Comparison of ENCODE assay signal across 8 mouse cellular contexts in the genomic region with DNA sequence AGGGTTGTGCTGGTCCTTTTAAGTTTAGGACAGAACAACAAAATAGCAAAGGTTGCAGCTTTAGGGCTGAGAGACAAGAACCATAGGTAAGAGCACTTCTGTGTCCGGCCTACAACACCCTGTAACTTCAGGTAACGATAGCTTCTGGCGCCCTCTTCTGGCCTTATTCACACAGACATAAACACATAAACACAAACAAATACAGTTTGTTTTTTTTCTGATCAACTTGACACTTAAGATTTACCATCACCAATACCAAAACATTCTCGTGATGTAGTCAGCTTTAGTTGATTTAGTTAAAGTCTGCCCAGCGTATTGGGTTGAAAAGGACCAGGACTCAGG. TPM values are rescaled to one million over a fixed set of nuclear protein-coding genes. Genes with fewer than 3 reads are reported as not detected.
DNase-seq lines count a peak whose midpoint lies in the region; ATAC-seq lines count a peak whose summit lies in the region.

No protein-coding gene starts in this region.

- no peak overlapping the region for H3K4me2 ChIP-seq in midbrain, embryonic 14.5 days (ENCODE audit: low read length)

- intact Hi-C loops in left cerebral cortex, postnatal 10 days (cut with DNase I), result no loop called here
- intact Hi-C loops in heart, postnatal 25 days (cut with DNase I), result loop anchor here (5.0 kb wide), 1 partner anchor 142 kb away; no protein-coding TSS in a partner anchor

- no peaks in the 10 kb centered on the region for H3K9me3 ChIP-seq in midbrain, embryonic 14.5 days (ENCODE audit: control insufficient read depth, low read length)
- no peaks in the 10 kb centered on the region for H3K9me3 ChIP-seq in midbrain, embryonic 10.5 days (replicated peaks)

- no peak overlapping the region for H3K27ac ChIP-seq in midbrain, embryonic 14.5 days (replicated peaks; ENCODE audit: low read depth, low read length)
- no peak overlapping the region for H3K27ac ChIP-seq in midbrain, embryonic 10.5 days (replicated peaks)

- H3K9ac ChIP-seq in midbrain, embryonic 14.5 days (replicated peaks; ENCODE audit: low read length), result no peak overlapping the region

- no peaks in the 10 kb centered on the region for H3K27me3 ChIP-seq in midbrain, embryonic 14.5 days (ENCODE audit: control insufficient read depth, insufficient read depth, low read length)
- H3K27me3 ChIP-seq in midbrain, embryonic 10.5 days (ENCODE audit: low read depth, poor library complexity, severe bottlenecking), result no peaks in the 10 kb centered on the region

- peak; percentile 39 to 52 for DNase-seq in cerebellum, postnatal 10 days
- no peak for DNase-seq in cerebellum, adult 11-12 months
- DNase-seq in midbrain, embryonic 14.5 days, result peak; percentile 51
- no peak for DNase-seq in midbrain, embryonic 10.5 days (ENCODE audit: low spot score)
- DNase-seq in retina, postnatal 1 day, result peak; percentile 33
- no peak for DNase-seq in left cerebral cortex, postnatal 10 days (ENCODE audit: extremely low spot score in 1 of 2, low spot score in 2 of 2)
- no peak for DNase-seq in heart, postnatal 25 days (ENCODE audit: low spot score)

- WGBS in midbrain, embryonic 14.5 days, result 44% methylated on average over 5 of the region's 5 CpGs
- WGBS in midbrain, embryonic 10.5 days, result 48% methylated on average over 5 of the region's 5 CpGs

- no peaks in the 10 kb centered on the region for H3K4me1 ChIP-seq in midbrain, embryonic 14.5 days (ENCODE audit: control insufficient read depth, insufficient read depth, low read length)
- no peaks in the 10 kb centered on the region for H3K4me1 ChIP-seq in midbrain, embryonic 10.5 days

- H3K36me3 ChIP-seq in midbrain, embryonic 14.5 days (ENCODE audit: control insufficient read depth, insufficient read depth, low read length), result peaks cover 23% of the 10 kb centered on the region
- H3K36me3 ChIP-seq in midbrain, embryonic 10.5 days, result peaks cover 48% of the 10 kb centered on the region

- H3K4me3 ChIP-seq in midbrain, embryonic 14.5 days (replicated peaks; ENCODE audit: low read depth, low read length), result no peak overlapping the region
- no peak overlapping the region for H3K4me3 ChIP-seq in midbrain, embryonic 10.5 days

- ATAC-seq in midbrain, embryonic 14.5 days (ENCODE audit: low FRiP score, low TSS enrichment), result no peak
- peak; percentile 67 for ATAC-seq in granulocyte monocyte progenitor cell, adult 5-6 weeks (replicated peaks; ENCODE audit: poor library complexity, severe bottlenecking)

RNA-seq across cellular contexts. Expression of a gene that starts 10.6 kb away (rescaled TPM):
- 2.5 and 3.0 TPM in 2 replicates for polyA plus RNA-seq in midbrain, embryonic 14.5 days (2014; fragmentation: Nextera tagmentation; extraction: Ambion mirVana)
- 3.5 and 4.2 TPM in 2 replicates for polyA plus RNA-seq in midbrain, embryonic 10.5 days (2016; fragmentation: Nextera tagmentation; extraction: Ambion mirVana)
- 1.8 and 2.5 TPM in 2 replicates for total RNA-seq in granulocyte monocyte progenitor cell, adult 5-6 weeks (2014; fragmentation: Nextera tagmentation)
- 2.1 and 3.0 TPM in 2 replicates for total RNA-seq in granulocyte monocyte progenitor cell, adult 5-6 weeks (2017)
- total RNA-seq in left cerebral cortex, postnatal 10 days (2021), result 1 to 10 TPM; 2.4 to 2.5 TPM
- total RNA-seq in heart, postnatal 25 days (2021), result under 1 TPM; 0.39 to 0.64 TPM

RNA-seq across cellular contexts. Expression of a gene that starts 10.6 kb away (rescaled TPM):
- polyA plus RNA-seq in midbrain, embryonic 14.5 days (2014; fragmentation: Nextera tagmentation; extraction: Ambion mirVana), result 33.4 and 49.4 TPM in 2 replicates
- 30.4 and 32.8 TPM in 2 replicates for polyA plus RNA-seq in midbrain, embryonic 10.5 days (2016; fragmentation: Nextera tagmentation; extraction: Ambion mirVana)
- 18.5 and 27.8 TPM in 2 replicates for total RNA-seq in granulocyte monocyte progenitor cell, adult 5-6 weeks (2014; fragmentation: Nextera tagmentation)
- total RNA-seq in granulocyte monocyte progenitor cell, adult 5-6 weeks (2017), result 17.8 and 24.1 TPM in 2 replicates
- total RNA-seq in left cerebral cortex, postnatal 10 days (2021), result 10 to 100 TPM; 15.8 to 19.0 TPM
- 10 to 100 TPM; 20.5 to 24.7 TPM for total RNA-seq in heart, postnatal 25 days (2021)

RNA-seq across cellular contexts. Expression of a gene that starts 42.9 kb away (rescaled TPM):
- polyA plus RNA-seq in midbrain, embryonic 14.5 days (2014; fragmentation: Nextera tagmentation; extraction: Ambion mirVana), result 75.3 and 85.9 TPM in 2 replicates
- 26.7 and 32.2 TPM in 2 replicates for polyA plus RNA-seq in midbrain, embryonic 10.5 days (2016; fragmentation: Nextera tagmentation; extraction: Ambion mirVana)
- total RNA-seq in granulocyte monocyte progenitor cell, adult 5-6 weeks (2014; fragmentation: Nextera tagmentation), result 10.8 and 14.6 TPM in 2 replicates
- total RNA-seq in granulocyte monocyte progenitor cell, adult 5-6 weeks (2017), result 31.5 and 33.6 TPM in 2 replicates
- 100 to 1,000 TPM; 130 to 143 TPM for total RNA-seq in left cerebral cortex, postnatal 10 days (2021)
- 10 to 100 TPM; 39.1 to 45.6 TPM for total RNA-seq in heart, postnatal 25 days (2021)

RNA-seq across cellular contexts. Expression of a gene that starts 56.5 kb away (rescaled TPM):
- 91.2 and 95.9 TPM in 2 replicates for polyA plus RNA-seq in midbrain, embryonic 14.5 days (2014; fragmentation: Nextera tagmentation; extraction: Ambion mirVana)
- polyA plus RNA-seq in midbrain, embryonic 10.5 days (2016; fragmentation: Nextera tagmentation; extraction: Ambion mirVana), result 127 and 134 TPM in 2 replicates
- total RNA-seq in granulocyte monocyte progenitor cell, adult 5-6 weeks (2014; fragmentation: Nextera tagmentation), result 89.5 and 93.1 TPM in 2 replicates
- total RNA-seq in granulocyte monocyte progenitor cell, adult 5-6 weeks (2017), result 97.5 and 111 TPM in 2 replicates
- 10 to 100 TPM; 55.4 to 59.5 TPM for total RNA-seq in left cerebral cortex, postnatal 10 days (2021)
- 10 to 100 TPM; 37.2 to 38.7 TPM for total RNA-seq in heart, postnatal 25 days (2021)

Comparison
In these comparisons a context has a peak if more than half of its experiments do, and no peak if none do; other contexts are left out.
1. DNase-seq: peak in cerebellum, postnatal 10 days (2 of 2), midbrain, embryonic 14.5 days (single experiment) and retina, postnatal 1 day (single experiment); none in cerebellum, adult 11-12 months (single experiment), midbrain, embryonic 10.5 days (single experiment), left cerebral cortex, postnatal 10 days (0 of 2) and heart, postnatal 25 days (single experiment).